Mouse (Mus musculus) forebrain, embryonic 13.5 days (tissue): ENCODE results near the gene Ube2ql1. TPM values are rescaled to one million over a fixed set of nuclear protein-coding genes. Genes with fewer than 3 reads are reported as not detected.
A peak's percentile ranks its signal among the peaks of the same experiment; 100 is the strongest.

Experiments
- ATAC-seq: fragments of 200-750 bp; cut with Nextera tagmentation; 2 replicates; pipeline ENCODE4 v1.8.0; 2017
- H3K27ac ChIP-seq: fragments of 300-500 bp; sonication (generic); 2 replicates; pipeline ENCODE4 v1.5.1; 2015; ENCODE audit warnings: inconsistent platforms, mild to moderate bottlenecking, moderate library complexity
- H3K27me3 ChIP-seq: fragments of 300-500 bp; sonication (generic); 2 replicates; pipeline ENCODE4 v1.6.1; 2015; ENCODE audit warnings: mild to moderate bottlenecking, inconsistent platforms
- H3K36me3 ChIP-seq: fragments of 300-500 bp; sonication (generic); 2 replicates; pipeline ENCODE4 v1.6.1; 2015; ENCODE audit warnings: mild to moderate bottlenecking, inconsistent platforms; ENCODE audit not compliant: poor library complexity, severe bottlenecking
- H3K4me1 ChIP-seq: fragments of 300-500 bp; sonication (generic); 2 replicates; pipeline ENCODE4 v1.6.1; 2015; ENCODE audit warnings: inconsistent platforms
- H3K4me2 ChIP-seq: fragments of 300-500 bp; sonication (generic); 2 replicates; pipeline ENCODE4 v1.6.1; 2015; ENCODE audit warnings: inconsistent platforms, mild to moderate bottlenecking, moderate library complexity
- H3K4me3 ChIP-seq: fragments of 300-500 bp; sonication (generic); 2 replicates; pipeline ENCODE4 v1.5.1; 2015; ENCODE audit warnings: mild to moderate bottlenecking, inconsistent platforms
- H3K9ac ChIP-seq: fragments of 300-500 bp; sonication (generic); 2 replicates; pipeline ENCODE4 v1.6.1; 2015; ENCODE audit warnings: mild to moderate bottlenecking, inconsistent platforms
- H3K9me3 ChIP-seq: fragments of 300-500 bp; sonication (generic); replicated peaks from 2 replicates; pipeline ENCODE4 v1.6.1; 2016; ENCODE audit warnings: inconsistent platforms
- WGBS: fragments of 180-500 bp; shearing (Covaris S2); methylation state at CpG from one replicate; pipeline ENCODE4 v1.1.7; 2015; 5-methylcytosine and 5-hydroxymethylcytosine counted together
- polyA plus RNA-seq: library from polyadenylated mRNA; unstranded; fragments of >200 nt; fragmentation: Nextera tagmentation; extraction: Ambion mirVana; gene quantifications from 2 replicates; pipeline ENCODE4 v1.2.1, GENCODE M21; 2015

The Ube2ql1 gene
- polyA plus RNA-seq, 1 experiment from 2014 or later = 11.4 TPM

- peak; percentile 37 for ATAC-seq
- Histone ChIP-seq H3K9ac (peak overlapping the region; percentile 66), H3K9me3 (no peaks in the 10 kb centered on the region), H3K4me2 (peak overlapping the region; percentile 74), H3K27me3 (peaks cover 31% of the 10 kb centered on the region), H3K4me3 (peak overlapping the region; percentile 82), H3K4me1 (peaks cover 34% of the 10 kb centered on the region), H3K27ac (peak overlapping the region; percentile 68), H3K36me3 (no peaks in the 10 kb centered on the region)
- whole genome bisulfite sequencing = 2% methylated on average over 29 of the region's 29 CpGs
These were observed 919 bp upstream of the Ube2ql1 start for GRCm38 (mm10) chr13:69740331-69741285.

- Histone ChIP-seq H3K4me3 (peak overlapping the region; percentile 82), H3K4me1 (peaks cover 46% of the 10 kb centered on the region)
- ATAC-seq = peak; percentile 65
These were observed 464 bp downstream of the Ube2ql1 start for GRCm38 (mm10) chr13:69739091-69739758.

GRCm38 (mm10) chr13:69738461-69738971 is 1.2 kb downstream of the Ube2ql1 start:
- H3K9ac ChIP-seq = peak overlapping the region; percentile 89
- H3K4me2 ChIP-seq = peak overlapping the region; percentile 74
- H3K4me1 ChIP-seq = peaks cover 49% of the 10 kb centered on the region
- peaks cover 36% of the 10 kb centered on the region for H3K27me3 ChIP-seq
- WGBS = under 1% methylated on average over 40 of the region's 40 CpGs
- peak overlapping the region; percentile 82 for H3K4me3 ChIP-seq
- no peaks in the 10 kb centered on the region for H3K9me3 ChIP-seq
- ATAC-seq = no peak
- peak overlapping the region; percentile 93; the same call in 1 of the 2 replicates for H3K27ac ChIP-seq
- H3K36me3 ChIP-seq = peaks cover 5% of the 10 kb centered on the region; the same call in 1 of the 2 replicates

More at GRCm38 (mm10) chr13:69739091-69739758, 464 bp downstream of the Ube2ql1 start:
- Histone ChIP-seq H3K27me3 (peaks cover 36% of the 10 kb centered on the region), H3K27ac (peak overlapping the region; percentile 93), H3K9me3 (no peaks in the 10 kb centered on the region), H3K36me3 (peaks cover 5% of the 10 kb centered on the region; the same call in 1 of the 2 replicates), H3K9ac (peak overlapping the region; percentile 89), H3K4me2 (peak overlapping the region; percentile 74)
- under 1% methylated on average over 74 of the region's 78 CpGs for WGBS

GRCm38 (mm10) chr13:69737444-69738185 is 2.1 kb downstream of the Ube2ql1 start:
- Histone ChIP-seq H3K9me3 (no peaks in the 10 kb centered on the region), H3K4me3 (peak overlapping the region; percentile 82), H3K36me3 (peaks cover 5% of the 10 kb centered on the region; the same call in 1 of the 2 replicates), H3K9ac (peak overlapping the region; percentile 89), H3K4me1 (peaks cover 49% of the 10 kb centered on the region), H3K27me3 (peaks cover 36% of the 10 kb centered on the region), H3K4me2 (peak overlapping the region; percentile 74), H3K27ac (no peak overlapping the region)
- 8% methylated on average over 17 of the region's 19 CpGs for WGBS
- ATAC-seq = no peak

- WGBS = 93% methylated on average over 6 of the region's 6 CpGs
- H3K36me3 ChIP-seq = peaks cover 25% of the 10 kb centered on the region
- peaks cover 26% of the 10 kb centered on the region for H3K27me3 ChIP-seq
- ATAC-seq = no peak
- H3K9ac ChIP-seq = no peak overlapping the region
- peaks cover 47% of the 10 kb centered on the region for H3K4me1 ChIP-seq
- no peaks in the 10 kb centered on the region for H3K9me3 ChIP-seq
- H3K4me2 ChIP-seq = no peak overlapping the region
- no peak overlapping the region for H3K4me3 ChIP-seq
- no peak overlapping the region for H3K27ac ChIP-seq
These were observed 7.1 kb downstream of the Ube2ql1 start for GRCm38 (mm10) chr13:69732636-69733035.

GRCm38 (mm10) chr13:69725376-69725775 is 14.3 kb downstream of the Ube2ql1 start:
- Histone ChIP-seq H3K36me3 (peaks cover 21% of the 10 kb centered on the region), H3K27ac (no peak overlapping the region), H3K9me3 (no peaks in the 10 kb centered on the region), H3K4me1 (0 out of 2 replicates have a peak, but pooled peaks cover 14% of the 10 kb centered on the region), H3K4me3 (no peak overlapping the region), H3K27me3 (no peaks in the 10 kb centered on the region), H3K9ac (no peak overlapping the region), H3K4me2 (no peak overlapping the region)
- WGBS = 90% methylated on average over 3 of the region's 3 CpGs
- no peak for ATAC-seq

- 14% methylated on average over 6 of the region's 6 CpGs for WGBS
- H3K27me3 ChIP-seq = no peaks in the 10 kb centered on the region
- H3K4me1 ChIP-seq = peaks cover 27% of the 10 kb centered on the region
- no peak overlapping the region for H3K4me3 ChIP-seq
- no peaks in the 10 kb centered on the region for H3K9me3 ChIP-seq
- no peak overlapping the region for H3K9ac ChIP-seq
- H3K27ac ChIP-seq = no peak overlapping the region
- no peak for ATAC-seq
- H3K36me3 ChIP-seq = peaks cover 3% of the 10 kb centered on the region; the same call in 1 of the 2 replicates
- no peak overlapping the region for H3K4me2 ChIP-seq
These were observed 18.5 kb downstream of the Ube2ql1 start for GRCm38 (mm10) chr13:69721141-69721540.

GRCm38 (mm10) chr13:69717860-69718598 is 21.7 kb downstream of the Ube2ql1 start:
- Histone ChIP-seq H3K27me3 (no peaks in the 10 kb centered on the region), H3K27ac (no peak overlapping the region), H3K4me1 (peaks cover 27% of the 10 kb centered on the region), H3K4me2 (no peak overlapping the region), H3K36me3 (no peaks in the 10 kb centered on the region), H3K9ac (no peak overlapping the region), H3K4me3 (no peak overlapping the region), H3K9me3 (no peaks in the 10 kb centered on the region)
- 6% methylated on average over 11 of the region's 11 CpGs for WGBS
- ATAC-seq = peak; percentile 84

- Histone ChIP-seq H3K9me3 (no peaks in the 10 kb centered on the region), H3K9ac (no peak overlapping the region), H3K27ac (no peak overlapping the region), H3K4me3 (no peak overlapping the region), H3K4me2 (no peak overlapping the region), H3K27me3 (no peaks in the 10 kb centered on the region), H3K36me3 (peaks cover 7% of the 10 kb centered on the region; the same call in 1 of the 2 replicates), H3K4me1 (no peaks in the 10 kb centered on the region)
- WGBS = 95% methylated on average over 7 of the region's 7 CpGs
- ATAC-seq = no peak
These were observed 31.5 kb downstream of the Ube2ql1 start for GRCm38 (mm10) chr13:69708236-69708635.

- H3K4me2 ChIP-seq = no peak overlapping the region
- H3K36me3 ChIP-seq = peaks cover 13% of the 10 kb centered on the region; the same call in 1 of the 2 replicates
- no peaks in the 10 kb centered on the region for H3K4me1 ChIP-seq
- H3K27me3 ChIP-seq = no peaks in the 10 kb centered on the region
- 93% methylated on average over 12 of the region's 12 CpGs for WGBS
- no peak overlapping the region for H3K27ac ChIP-seq
- no peak for ATAC-seq
- no peak overlapping the region for H3K9ac ChIP-seq
- H3K4me3 ChIP-seq = no peak overlapping the region
- H3K9me3 ChIP-seq = no peaks in the 10 kb centered on the region
These were observed 32.2 kb downstream of the Ube2ql1 start for GRCm38 (mm10) chr13:69707496-69707895.

- H3K4me3 ChIP-seq = no peak overlapping the region
- WGBS = 63% methylated on average over 2 of the region's 2 CpGs
- no peaks in the 10 kb centered on the region for H3K4me1 ChIP-seq
- no peak overlapping the region for H3K9ac ChIP-seq
- ATAC-seq = no peak
- H3K9me3 ChIP-seq = no peaks in the 10 kb centered on the region
- peaks cover 13% of the 10 kb centered on the region; the same call in 1 of the 2 replicates for H3K36me3 ChIP-seq
- H3K4me2 ChIP-seq = no peak overlapping the region
- H3K27ac ChIP-seq = no peak overlapping the region
- no peaks in the 10 kb centered on the region for H3K27me3 ChIP-seq
These were observed 32.8 kb downstream of the Ube2ql1 start for GRCm38 (mm10) chr13:69706919-69707318.
